Mouse (Mus musculus) bone marrow macrophage, adult 2 months (primary cell): ENCODE results near the gene Eif4e2.

ENCODE experiments used
- CTCF ChIP-seq: IDR thresholded peaks from 2 replicates; pipeline ENCODE4 v1.5.1; 2012; ENCODE audit warnings: low read depth, mild to moderate bottlenecking, low read length, moderate library complexity
- POLR2A ChIP-seq: IDR thresholded peaks from 2 replicates; pipeline ENCODE4 v1.6.1; 2012; ENCODE audit warnings: mild to moderate bottlenecking, low read depth, low read length, borderline replicate concordance

GRCm38 (mm10) chr1:87186261-87187036, 27.3 kb upstream of the Eif4e2 start:
- TF ChIP-seq POLR2A, result no peak
- TF ChIP-seq CTCF, result no peak
